Mouse (Mus musculus) C2C12 (cell line): Measurements from ENCODE around the gene 9330161L09Rik. TPM values are rescaled to one million over a fixed set of nuclear protein-coding genes. Genes with fewer than 3 reads are reported as not detected.

Experiments used
- H3K27me3 ChIP-seq: one replicate; pipeline ENCODE4 v1.6.1; 2011; ENCODE audit not compliant: control insufficient read depth, insufficient read depth, insufficient read length
- H3K36me3 ChIP-seq: one replicate; pipeline ENCODE4 v1.6.1; 2011; ENCODE audit not compliant: control insufficient read depth, insufficient read depth
- H3K4me3 ChIP-seq: one replicate; pipeline ENCODE4 v1.5.1; 2011; ENCODE audit warnings: mild to moderate bottlenecking, control low read depth; ENCODE audit not compliant: poor library complexity, insufficient read depth, severe bottlenecking
- H3K79me2 ChIP-seq: one replicate; pipeline ENCODE4 v1.6.1; 2011; ENCODE audit not compliant: control insufficient read depth, insufficient read depth
- H3K79me3 ChIP-seq: one replicate; pipeline ENCODE4 v1.6.1; 2011; ENCODE audit warnings: low read depth, control low read depth
- H3ac ChIP-seq: one replicate; pipeline ENCODE3; 2011; ENCODE audit warnings: low read depth; ENCODE audit not compliant: control insufficient read depth, insufficient read length
- CEBPB ChIP-seq: IDR thresholded peaks from one replicate; pipeline ENCODE4 v1.6.1; 2011; ENCODE audit warnings: low read depth, mild to moderate bottlenecking, control low read depth, moderate library complexity
- CTCF ChIP-seq: IDR thresholded peaks from one replicate; pipeline ENCODE4 v1.5.1; 2011; ENCODE audit not compliant: control insufficient read depth, insufficient read depth, insufficient read length
- FOSL1 ChIP-seq: IDR thresholded peaks from one replicate; pipeline ENCODE4 v1.8.0; 2011; ENCODE audit warnings: mild to moderate bottlenecking, low read length; ENCODE audit not compliant: poor library complexity, insufficient read depth, severe bottlenecking
- MAX ChIP-seq: IDR thresholded peaks from one replicate; pipeline ENCODE4 v1.6.1; 2011; ENCODE audit warnings: mild to moderate bottlenecking, control low read depth
- MYOD1 ChIP-seq: IDR thresholded peaks from one replicate; pipeline ENCODE4 v1.6.1; 2011; ENCODE audit warnings: low read depth; ENCODE audit not compliant: control insufficient read depth, insufficient read length
- MYOG ChIP-seq: IDR thresholded peaks from one replicate; pipeline ENCODE4 v1.6.1; 2011; ENCODE audit not compliant: control insufficient read depth, insufficient read length; ENCODE audit errors: extremely low read depth
- USF1 ChIP-seq: IDR thresholded peaks from one replicate; pipeline ENCODE4 v1.6.1; 2011; ENCODE audit warnings: low read depth, mild to moderate bottlenecking, control low read depth, moderate library complexity
- polyA plus RNA-seq: library from polyadenylated mRNA; unstranded; fragments of >200 nt; fragmentation: generic; extraction: Trizol; gene quantifications from one replicate; pipeline ENCODE4 v1.2.1, GENCODE M21; 2012; ENCODE audit warnings: missing spikeins

Gene 9330161L09Rik
- polyA plus RNA-seq, 1 experiment = 0.69 TPM

DNA sequence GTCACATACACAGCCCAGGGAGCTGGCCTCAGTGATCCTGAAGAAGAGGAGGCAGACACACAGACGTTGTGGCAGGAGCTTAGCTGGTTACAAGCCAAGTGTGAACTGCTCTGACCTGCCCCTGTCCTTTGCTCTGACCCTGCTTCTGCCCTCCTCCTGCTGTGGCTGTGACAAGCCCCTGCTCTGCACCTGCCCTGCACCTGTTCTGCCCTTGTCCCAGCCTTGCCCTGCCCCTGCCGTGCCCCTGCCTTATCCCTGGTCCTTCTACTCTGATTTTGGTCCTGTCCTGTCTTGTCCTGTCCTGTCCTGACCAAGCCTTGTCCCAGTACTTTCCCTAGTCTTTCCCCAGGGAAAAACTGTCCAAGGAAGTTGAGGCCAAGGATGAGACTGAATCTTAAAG lies 38.8 kb downstream of the 9330161L09Rik start:
- H3K36me3 ChIP-seq = no peaks in the 10 kb centered on the region
- TF ChIP-seq CTCF (no peak), MYOG (no peak), USF1 (no peak), MAX (no peak), FOSL1 (no peak), CEBPB (no peak), MYOD1 (no peak)
- H3K79me3 ChIP-seq = no peaks in the 10 kb centered on the region
- H3K79me2 ChIP-seq = no peaks in the 10 kb centered on the region
- H3K4me3 ChIP-seq = no peak overlapping the region
- H3K27me3 ChIP-seq = peaks cover 5% of the 10 kb centered on the region
- H3ac ChIP-seq = no peak overlapping the region

DNA sequence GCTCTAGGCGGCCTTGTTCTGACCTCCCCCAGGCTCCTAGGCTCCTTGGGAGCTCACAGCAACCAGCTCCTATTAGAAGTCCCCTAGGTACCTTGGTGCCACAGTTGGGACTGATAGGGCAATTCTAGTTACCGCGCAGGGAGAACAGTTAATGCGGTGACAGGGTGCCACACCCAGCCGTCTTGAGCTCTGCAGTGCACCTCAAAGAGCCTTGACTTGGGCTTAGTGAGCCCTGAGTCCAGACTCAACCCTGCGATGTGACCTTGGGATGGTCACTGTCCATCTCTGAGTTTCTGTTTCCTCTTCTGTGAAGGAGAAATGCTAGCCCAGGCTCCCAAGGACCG lies 39.3 kb downstream of the 9330161L09Rik start:
- Histone ChIP-seq H3K79me3 (no peaks in the 10 kb centered on the region), H3K4me3 (no peak overlapping the region), H3K27me3 (peaks cover 5% of the 10 kb centered on the region), H3K79me2 (no peaks in the 10 kb centered on the region), H3K36me3 (no peaks in the 10 kb centered on the region), H3ac (no peak overlapping the region)
- TF ChIP-seq CTCF (no peak), MYOD1 (no peak), MYOG (no peak), MAX (no peak), CEBPB (no peak), FOSL1 (no peak), USF1 (no peak)

- TF ChIP-seq MAX (no peak), MYOD1 (no peak), USF1 (peak; percentile 43), CTCF (peak; percentile 34), MYOG (no peak), CEBPB (no peak), FOSL1 (no peak)
- Histone ChIP-seq H3K27me3 (peaks cover 5% of the 10 kb centered on the region), H3K36me3 (no peaks in the 10 kb centered on the region), H3K79me2 (no peaks in the 10 kb centered on the region), H3K79me3 (no peaks in the 10 kb centered on the region), H3K4me3 (no peak overlapping the region), H3ac (no peak overlapping the region)
Measured at GRCm38 (mm10) chr12:103367620-103368325, 39.8 kb downstream of the 9330161L09Rik start.

DNA sequence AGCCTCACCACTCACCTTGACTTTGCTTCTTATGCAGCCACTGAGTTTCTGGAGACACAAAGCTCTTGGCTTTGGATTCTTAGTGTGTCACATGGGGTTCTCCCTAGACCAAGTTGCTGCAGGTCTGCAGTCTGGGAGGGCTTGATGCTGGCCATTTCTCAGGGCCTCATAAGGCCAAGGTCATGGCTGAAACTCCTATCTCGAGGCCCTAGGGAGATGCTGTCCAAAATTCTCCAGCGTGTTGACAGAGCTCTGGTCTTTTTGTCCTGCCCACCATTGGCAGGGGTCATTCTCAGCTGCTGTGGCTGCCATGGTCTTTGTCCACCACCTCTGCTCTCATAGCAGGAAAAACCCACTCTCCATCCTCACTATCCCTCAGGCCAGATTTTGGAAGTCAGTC lies 40.4 kb downstream of the 9330161L09Rik start:
- Histone ChIP-seq H3K27me3 (peaks cover 5% of the 10 kb centered on the region), H3K79me2 (no peaks in the 10 kb centered on the region), H3K79me3 (no peaks in the 10 kb centered on the region), H3K36me3 (no peaks in the 10 kb centered on the region), H3ac (no peak overlapping the region), H3K4me3 (no peak overlapping the region)
- TF ChIP-seq MYOD1 (no peak), CTCF (no peak), USF1 (no peak), MYOG (no peak)

DNA sequence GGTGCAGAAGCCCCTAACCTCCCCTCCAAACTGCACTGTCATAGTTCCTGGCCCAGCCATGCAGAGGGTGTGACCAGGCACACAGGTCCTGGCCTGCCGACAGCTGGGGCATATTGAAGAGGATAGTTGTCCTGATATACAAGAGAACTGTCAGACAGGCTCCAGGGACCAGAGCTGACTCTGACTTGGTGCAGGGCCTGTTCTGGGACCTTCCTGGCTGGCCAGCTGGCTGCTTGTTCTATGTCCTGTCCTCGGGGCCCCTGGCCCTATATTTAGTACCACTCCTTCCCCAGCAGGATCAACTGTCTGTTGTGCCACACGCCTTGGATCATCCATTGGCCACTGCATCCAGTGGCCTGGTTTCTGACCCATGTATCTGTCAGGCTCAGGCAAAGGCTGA lies 45.3 kb downstream of the 9330161L09Rik start:
- H3K79me2 ChIP-seq = no peaks in the 10 kb centered on the region
- TF ChIP-seq MAX (no peak), MYOD1 (no peak), MYOG (no peak), FOSL1 (no peak), CTCF (no peak), USF1 (no peak), CEBPB (no peak)
- no peak overlapping the region for H3K4me3 ChIP-seq
- H3ac ChIP-seq = no peak overlapping the region
- H3K79me3 ChIP-seq = no peaks in the 10 kb centered on the region
- peaks cover 5% of the 10 kb centered on the region for H3K27me3 ChIP-seq
- no peaks in the 10 kb centered on the region for H3K36me3 ChIP-seq

GRCm38 (mm10) chr12:103361539-103362307 lies 45.9 kb downstream of the 9330161L09Rik start:
- H3ac ChIP-seq = no peak overlapping the region
- no peaks in the 10 kb centered on the region for H3K79me3 ChIP-seq
- TF ChIP-seq MYOG (no peak), MAX (no peak), USF1 (no peak), MYOD1 (no peak), CEBPB (no peak), FOSL1 (no peak), CTCF (no peak)
- H3K79me2 ChIP-seq = no peaks in the 10 kb centered on the region
- no peaks in the 10 kb centered on the region for H3K36me3 ChIP-seq
- H3K4me3 ChIP-seq = no peak overlapping the region
- H3K27me3 ChIP-seq = peaks cover 5% of the 10 kb centered on the region
